In the genomic region with DNA sequence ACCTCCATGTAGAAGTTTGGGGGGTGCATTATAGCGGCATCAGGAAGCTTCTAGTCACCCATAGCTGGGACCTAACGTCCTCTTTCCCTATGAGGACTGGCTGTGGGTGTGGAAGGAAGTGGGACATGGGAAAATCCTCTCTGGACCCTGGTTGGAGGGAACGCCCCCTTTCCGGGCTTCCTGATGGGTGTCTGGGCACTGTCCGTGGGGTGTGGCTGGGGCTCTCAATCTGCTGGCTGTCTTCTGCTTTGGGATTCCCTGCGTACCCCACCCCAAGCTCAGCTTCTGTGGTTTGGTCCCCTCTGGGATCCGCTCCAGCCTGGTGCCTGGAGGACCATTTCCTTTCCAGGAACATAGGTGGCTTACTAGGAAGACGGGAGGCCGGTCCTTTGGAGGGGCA, we compare ENCODE assay signal across 8 mouse cellular contexts. TPM values are rescaled to one million over a fixed set of nuclear protein-coding genes. Genes with fewer than 3 reads are reported as not detected.
DNase-seq lines count a peak whose midpoint lies in the region; ATAC-seq and TF ChIP-seq lines count a peak whose summit lies in the region.

No protein-coding gene starts in this region.

- no peak for TF ChIP-seq CTCF in liver, adult 2 months (IDR thresholded peaks at IDR 0.05; ENCODE audit: low read depth, low read length)
- no peak for TF ChIP-seq CTCF in olfactory bulb, adult 2 months (IDR thresholded peaks at IDR 0.05; ENCODE audit: insufficient read depth, low read depth, low read length)

- no peak overlapping the region for H3K27ac ChIP-seq in liver, adult 2 months (replicated peaks; ENCODE audit: insufficient read depth, low read depth, low read length)
- peak overlapping the region; percentile 93 for H3K27ac ChIP-seq in heart, embryonic 10.5 days
- no peak overlapping the region for H3K27ac ChIP-seq in liver, embryonic 11.5 days (ENCODE audit: low read depth, low read length)
- peak overlapping the region; percentile 59 for H3K27ac ChIP-seq in olfactory bulb, adult 2 months (ENCODE audit: insufficient read depth, low read depth, low read length)

- WGBS in liver, adult 2 months = 73% methylated on average over 9 of the region's 9 CpGs
- 56% methylated on average over 9 of the region's 9 CpGs for WGBS in heart, embryonic 10.5 days
- 79% methylated on average over 9 of the region's 9 CpGs for WGBS in liver, embryonic 11.5 days
- 49% methylated on average over 9 of the region's 9 CpGs for WGBS in olfactory bulb, adult 2 months

- DNase-seq in liver, adult 2 months (ENCODE audit: extremely low read depth, low read depth, low spot score) = no peak
- no peak for DNase-seq in liver
- DNase-seq in heart, embryonic 10.5 days (ENCODE audit: low spot score) = no peak
- DNase-seq in liver, embryonic 11.5 days (ENCODE audit: low spot score) = no peak
- no peak for DNase-seq in left cerebral cortex, adult 11 months (ENCODE audit: low spot score)
- no peak for DNase-seq in spleen, postnatal 10 days (ENCODE audit: low spot score in 2 of 2)

- peaks cover 22% of the 10 kb centered on the region; the same call in 1 of the 2 replicates for H3K4me1 ChIP-seq in liver, adult 2 months (ENCODE audit: control insufficient read depth, insufficient read depth, low read length)
- peaks cover 80% of the 10 kb centered on the region for H3K4me1 ChIP-seq in heart, embryonic 10.5 days
- H3K4me1 ChIP-seq in liver, embryonic 11.5 days (replicated peaks; ENCODE audit: control insufficient read depth, insufficient read depth, low read length) = peaks cover 35% of the 10 kb centered on the region
- H3K4me1 ChIP-seq in olfactory bulb, adult 2 months (ENCODE audit: control insufficient read depth, insufficient read depth, low read length) = peaks cover 59% of the 10 kb centered on the region

- no peaks in the 10 kb centered on the region for H3K9me3 ChIP-seq in heart, embryonic 10.5 days
- no peaks in the 10 kb centered on the region for H3K9me3 ChIP-seq in liver, embryonic 11.5 days (ENCODE audit: control insufficient read depth, low read length)

- no peak for TF ChIP-seq POLR2A in liver, adult 2 months (IDR thresholded peaks at IDR 0.05; ENCODE audit: extremely low read depth, insufficient read depth, low read length)
- no peak for TF ChIP-seq POLR2A in olfactory bulb, adult 2 months (IDR thresholded peaks at IDR 0.05; ENCODE audit: insufficient read depth, low read depth, low read length)

- no peaks in the 10 kb centered on the region for H3K36me3 ChIP-seq in liver, adult 2 months (ENCODE audit: control insufficient read depth, insufficient read depth, low read length)
- H3K36me3 ChIP-seq in heart, embryonic 10.5 days = peaks cover 41% of the 10 kb centered on the region
- no peaks in the 10 kb centered on the region for H3K36me3 ChIP-seq in liver, embryonic 11.5 days (ENCODE audit: control insufficient read depth, insufficient read depth, low read length)

- H3K4me3 ChIP-seq in liver, adult 2 months (ENCODE audit: insufficient read depth, low read depth, low read length) = peak overlapping the region; percentile 29
- peak overlapping the region; percentile 74 for H3K4me3 ChIP-seq in heart, embryonic 10.5 days
- peak overlapping the region; percentile 88 for H3K4me3 ChIP-seq in liver, embryonic 11.5 days (ENCODE audit: low read depth, low read length)
- peak overlapping the region; percentile 87 for H3K4me3 ChIP-seq in olfactory bulb, adult 2 months (ENCODE audit: insufficient read depth, low read depth, low read length)

- peaks cover 29% of the 10 kb centered on the region; the same call in 1 of the 2 replicates for H3K79me2 ChIP-seq in liver, adult 2 months (ENCODE audit: control insufficient read depth, insufficient read depth, low read length)

- peak overlapping the region; percentile 97 for H3K4me2 ChIP-seq in liver, embryonic 11.5 days

- ATAC-seq in liver, embryonic 11.5 days (replicated peaks; ENCODE audit: low FRiP score) = no peak
- no peak for ATAC-seq in CD4-positive, CD25-positive, alpha-beta regulatory T cell, adult 4 months

- peak overlapping the region; percentile 94 for H3K9ac ChIP-seq in liver, adult 2 months (ENCODE audit: low read depth, low read length)
- H3K9ac ChIP-seq in liver, embryonic 11.5 days (ENCODE audit: low read depth, low read length) = peak overlapping the region; percentile 92; the same call in 1 of the 2 replicates

- no peaks in the 10 kb centered on the region for H3K27me3 ChIP-seq in liver, adult 2 months (ENCODE audit: control insufficient read depth, insufficient read depth, low read length)
- H3K27me3 ChIP-seq in heart, embryonic 10.5 days (ENCODE audit: insufficient read depth, poor library complexity, severe bottlenecking) = no peaks in the 10 kb centered on the region
- H3K27me3 ChIP-seq in liver, embryonic 11.5 days (replicated peaks; ENCODE audit: control insufficient read depth, insufficient read depth, low read length) = peaks cover 2% of the 10 kb centered on the region; the same call in 1 of the 2 replicates

RNA-seq across cellular contexts. Expression of a gene that starts 1.7 kb away (rescaled TPM):
- total RNA-seq in liver, adult 2 months (2014; rRNA removed) = 13.1 and 15.0 TPM in 2 replicates
- 40.7 and 46.1 TPM in 2 replicates for polyA plus RNA-seq in liver, adult 2 months (2012; rRNA removed)
- 139 and 151 TPM in 2 replicates for polyA plus RNA-seq in heart, embryonic 10.5 days (2016; fragmentation: Nextera tagmentation; extraction: Ambion mirVana)
- 62.1 and 69.1 TPM in 2 replicates for polyA plus RNA-seq in liver, embryonic 11.5 days (2014; fragmentation: Nextera tagmentation; extraction: Ambion mirVana)
- not detected in 2 replicates for polyA plus RNA-seq in olfactory bulb, adult 2 months (2012; ENCODE audit: insufficient read depth, insufficient read length, low replicate concordance, missing spikeins)
- polyA plus RNA-seq in CD4-positive, CD25-positive, alpha-beta regulatory T cell, adult 4 months (2017; shearing (Covaris generic)) = 10 to 100 TPM; 19.8 to 27.0 TPM

RNA-seq across cellular contexts. Expression of a gene that starts 26.8 kb away (rescaled TPM):
- total RNA-seq in liver, adult 2 months (2014; rRNA removed) = 0.34 and 0.83 TPM in 2 replicates
- polyA plus RNA-seq in liver, adult 2 months (2012; rRNA removed) = 0.24 TPM in 1 of 2 replicates, not detected in the other
- polyA plus RNA-seq in heart, embryonic 10.5 days (2016; fragmentation: Nextera tagmentation; extraction: Ambion mirVana) = not detected in 2 replicates
- not detected in 2 replicates for polyA plus RNA-seq in liver, embryonic 11.5 days (2014; fragmentation: Nextera tagmentation; extraction: Ambion mirVana)
- polyA plus RNA-seq in olfactory bulb, adult 2 months (2012; ENCODE audit: insufficient read depth, insufficient read length, low replicate concordance, missing spikeins) = not detected in 2 replicates
- not detected for polyA plus RNA-seq in CD4-positive, CD25-positive, alpha-beta regulatory T cell, adult 4 months (2017; shearing (Covaris generic))

RNA-seq across cellular contexts. Expression of a gene that starts 47.0 kb away (rescaled TPM):
- total RNA-seq in liver, adult 2 months (2014; rRNA removed) = 80.9 and 238 TPM in 2 replicates
- polyA plus RNA-seq in liver, adult 2 months (2012; rRNA removed) = 3.6 and 4.8 TPM in 2 replicates
- polyA plus RNA-seq in heart, embryonic 10.5 days (2016; fragmentation: Nextera tagmentation; extraction: Ambion mirVana) = not detected in 2 replicates
- polyA plus RNA-seq in liver, embryonic 11.5 days (2014; fragmentation: Nextera tagmentation; extraction: Ambion mirVana) = not detected in 2 replicates
- polyA plus RNA-seq in olfactory bulb, adult 2 months (2012; ENCODE audit: insufficient read depth, insufficient read length, low replicate concordance, missing spikeins) = not detected in 2 replicates
- not detected for polyA plus RNA-seq in CD4-positive, CD25-positive, alpha-beta regulatory T cell, adult 4 months (2017; shearing (Covaris generic))

Comparison
In these comparisons a context has a peak if more than half of its experiments do, and no peak if none do; other contexts are left out.
1. H3K27ac ChIP-seq: peak in heart, embryonic 10.5 days (single experiment) and olfactory bulb, adult 2 months (single experiment); none in liver, adult 2 months (single experiment) and liver, embryonic 11.5 days (single experiment).
2. H3K4me3 ChIP-seq: peak in every context shown above with its lines; median percentile 88 in liver, embryonic 11.5 days; 87 in olfactory bulb, adult 2 months; 74 in heart, embryonic 10.5 days; 29 in liver, adult 2 months.